Mouse (Mus musculus): ENCODE results near the gene Tagap.

Gene Tagap

DNA sequence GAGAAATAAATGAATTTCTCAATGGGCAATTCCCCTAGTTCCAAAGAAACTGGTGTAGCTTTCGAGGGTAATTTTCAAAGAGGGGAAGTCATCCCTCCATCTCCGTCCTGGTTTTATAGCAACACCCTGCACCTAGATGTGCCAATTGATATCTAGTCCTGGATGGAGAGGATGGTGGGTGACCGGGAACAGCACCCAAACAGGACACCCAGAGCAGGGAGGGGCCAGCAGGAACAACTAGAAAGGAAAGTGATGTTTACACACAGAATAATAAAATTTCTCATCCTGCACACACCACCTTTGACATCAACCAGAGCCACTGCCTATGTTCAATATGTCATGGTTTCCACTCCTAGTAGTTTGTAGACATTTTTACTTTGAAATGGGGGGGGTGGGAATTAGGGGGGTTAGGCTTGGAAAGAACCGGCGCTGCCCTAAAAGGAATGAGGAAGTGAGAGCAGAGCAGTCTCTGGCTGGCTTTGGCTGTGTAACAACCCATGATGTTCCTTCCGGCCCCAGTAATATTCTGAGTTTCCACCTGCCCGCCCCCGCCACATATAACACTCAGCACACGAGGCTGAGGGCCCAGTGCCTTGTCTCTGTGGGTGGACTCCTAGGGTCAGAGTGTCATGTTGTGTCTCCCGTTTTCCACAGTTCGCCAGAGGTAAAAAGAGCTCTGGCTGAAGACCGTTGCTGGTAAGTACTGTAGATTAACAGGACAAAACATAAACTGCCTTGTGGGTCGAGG, at the start of gene Tagap:
Tagap (plus strand) TSS at position 588 of the 748 bp plus-strand sequence.
- DNase-seq (ENCODE audit: low read depth, low spot score), result no peak

DNA sequence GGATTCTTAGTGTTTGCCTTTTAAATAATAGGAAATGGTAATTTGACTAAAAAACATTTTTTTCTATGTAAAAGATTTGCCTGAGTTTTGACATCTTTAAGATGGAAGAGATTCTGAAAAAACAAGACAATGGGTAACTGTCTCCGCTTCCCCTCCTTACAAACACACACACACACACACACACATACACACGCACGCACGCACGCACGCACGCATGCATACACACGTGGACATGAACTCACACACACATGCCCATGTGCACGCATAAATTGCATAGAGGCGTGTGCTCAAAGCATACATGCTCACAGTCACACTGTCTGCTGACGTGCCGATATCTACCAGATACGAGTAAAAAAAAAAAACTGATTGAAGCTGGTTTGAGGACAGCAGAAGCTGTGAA, 49.3 kb upstream of the Tagap start:
- DNase-seq (ENCODE audit: low read depth, low spot score), result no peak

- no peak for DNase-seq (ENCODE audit: low read depth, low spot score)
Measured at GRCm38 (mm10) chr17:7877191-7877764, 48.5 kb upstream of the Tagap start.

DNA sequence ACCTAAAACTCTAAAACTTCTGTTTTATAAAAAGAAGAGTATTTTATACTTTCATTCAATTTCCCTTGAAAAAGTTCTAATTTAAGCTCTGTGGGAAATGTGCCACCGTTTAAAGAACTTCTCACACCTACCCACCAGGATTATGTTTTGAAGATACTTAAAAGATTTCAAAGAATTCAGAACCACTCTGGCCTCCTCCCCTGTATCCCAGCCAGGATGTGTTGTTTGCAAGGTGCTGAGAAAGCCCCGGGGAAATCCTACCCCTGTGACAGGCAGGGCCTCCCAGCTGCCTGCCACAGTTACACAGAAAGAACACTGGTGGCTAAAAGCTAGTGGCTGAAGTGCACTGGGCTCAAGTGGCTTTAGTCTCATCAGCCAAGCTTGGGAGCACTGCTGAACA, 47.9 kb upstream of the Tagap start:
- no peak for DNase-seq (ENCODE audit: low read depth, low spot score)

- no peak for DNase-seq (ENCODE audit: low read depth, low spot score)
Measured at GRCm38 (mm10) chr17:7879529-7879928, 46.3 kb upstream of the Tagap start.

- DNase-seq (ENCODE audit: low read depth, low spot score), result no peak
Measured at GRCm38 (mm10) chr17:7883126-7883525, 42.7 kb upstream of the Tagap start.

GRCm38 (mm10) chr17:7884606-7885005, 41.2 kb upstream of the Tagap start:
- DNase-seq (ENCODE audit: low read depth, low spot score), result no peak

DNA sequence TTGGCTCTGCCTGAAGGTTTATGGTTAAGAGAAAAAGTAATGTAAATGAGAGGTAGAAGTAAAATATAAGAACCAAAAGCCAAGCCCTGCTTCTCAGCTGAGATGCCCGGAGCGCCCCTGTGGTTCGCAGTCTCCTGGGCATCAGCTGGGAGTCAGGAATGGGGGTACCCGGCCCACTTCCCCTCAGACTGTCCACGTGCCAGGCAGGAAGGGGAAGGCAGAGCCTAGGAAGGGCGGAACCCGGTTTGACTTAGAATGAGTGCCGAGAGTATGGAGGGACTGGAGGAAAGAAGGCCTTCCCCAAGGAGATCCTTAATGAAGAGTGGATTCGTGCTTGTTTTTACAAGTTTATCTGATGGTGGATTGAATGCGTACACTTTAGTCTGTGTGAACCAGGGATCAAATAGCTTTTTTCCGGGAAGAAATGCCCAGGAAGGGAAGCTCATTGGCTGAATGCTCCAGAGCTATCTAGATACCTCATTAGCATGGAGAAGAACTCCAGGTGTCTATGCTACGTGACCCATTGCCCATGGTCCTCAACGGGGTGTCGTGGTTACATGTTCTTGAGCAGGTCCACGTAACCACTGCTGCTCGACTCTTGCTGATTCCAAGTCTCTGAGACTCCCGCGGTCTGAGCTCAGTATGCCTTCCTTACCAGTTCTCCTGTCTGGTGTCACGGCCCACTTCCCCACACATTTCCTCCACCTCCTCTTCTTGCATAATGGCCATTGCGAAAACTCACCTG, 38.6 kb upstream of the Tagap start:
- no peak for DNase-seq (ENCODE audit: low read depth, low spot score)

GRCm38 (mm10) chr17:7888291-7888690, 37.5 kb upstream of the Tagap start:
- DNase-seq (ENCODE audit: low read depth, low spot score), result no peak

- DNase-seq (ENCODE audit: low read depth, low spot score), result no peak
Measured at GRCm38 (mm10) chr17:7889026-7889425, 36.8 kb upstream of the Tagap start.

DNA sequence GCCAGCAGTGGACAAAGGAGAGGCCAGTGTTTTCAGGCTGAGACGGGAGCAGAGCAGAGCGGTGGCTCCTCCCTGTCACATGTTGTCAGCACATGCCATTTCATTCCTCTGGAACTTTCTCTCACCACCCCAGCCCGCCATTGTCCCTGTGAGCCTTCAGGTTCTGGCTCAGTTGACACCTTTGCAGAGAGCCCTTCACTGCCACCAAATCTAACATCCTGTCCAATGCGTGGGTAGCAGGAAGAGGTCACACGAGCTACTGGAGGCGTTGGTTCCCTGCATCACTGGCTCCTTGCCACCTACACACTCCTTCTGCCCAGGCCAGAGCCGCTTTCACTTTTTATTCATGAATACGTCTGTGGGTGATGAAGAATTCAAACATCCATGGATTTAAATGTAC, 33.1 kb upstream of the Tagap start:
- no peak for DNase-seq (ENCODE audit: low read depth, low spot score)

DNA sequence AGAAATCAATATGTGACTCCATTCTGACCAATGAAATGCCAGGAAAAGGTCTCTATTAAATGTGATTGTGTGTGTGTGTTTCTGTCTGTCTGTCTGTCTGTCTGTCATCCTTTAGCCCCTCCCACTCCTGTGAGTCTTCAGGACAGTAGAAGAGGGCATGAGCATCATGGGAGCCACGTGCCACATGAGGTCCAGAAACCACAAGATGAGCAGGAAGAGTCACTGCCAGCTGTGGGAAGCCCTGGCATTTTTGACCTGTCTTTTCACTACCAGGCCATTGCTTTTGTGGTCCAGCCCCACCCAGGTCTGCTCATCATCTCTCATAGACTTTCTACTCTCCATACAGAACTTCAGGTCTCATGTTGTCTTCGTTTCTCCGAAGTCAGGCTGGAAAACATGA, 31.7 kb upstream of the Tagap start:
- no peak for DNase-seq (ENCODE audit: low read depth, low spot score)

- no peak for DNase-seq (ENCODE audit: low read depth, low spot score)
Measured at GRCm38 (mm10) chr17:7896047-7896635, 29.7 kb upstream of the Tagap start.

- no peak for DNase-seq (ENCODE audit: low read depth, low spot score)
Measured at GRCm38 (mm10) chr17:7897120-7897519, 28.7 kb upstream of the Tagap start.

DNA sequence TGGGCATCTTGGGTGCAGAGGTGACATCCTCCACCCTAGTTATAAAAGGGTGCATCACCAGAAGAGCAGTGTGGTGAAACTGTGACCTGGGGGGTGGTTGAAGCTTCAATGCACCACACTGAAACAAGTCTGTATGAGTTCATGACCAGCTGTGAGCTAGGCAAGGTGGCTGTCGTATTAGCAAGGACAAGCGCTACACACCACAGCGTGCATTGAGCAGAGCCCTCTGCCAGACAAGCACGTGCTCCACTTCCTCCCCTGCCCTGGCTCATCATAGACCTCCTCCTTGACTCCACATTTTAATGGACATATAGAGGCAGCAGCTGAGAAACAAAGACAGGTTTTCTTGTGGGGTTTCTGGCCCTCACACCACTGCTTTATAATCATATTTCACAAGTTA, 28.0 kb upstream of the Tagap start:
- DNase-seq (ENCODE audit: low read depth, low spot score), result no peak

- no peak for DNase-seq (ENCODE audit: low read depth, low spot score)
Measured at GRCm38 (mm10) chr17:7899233-7899632, 26.6 kb upstream of the Tagap start.

DNA sequence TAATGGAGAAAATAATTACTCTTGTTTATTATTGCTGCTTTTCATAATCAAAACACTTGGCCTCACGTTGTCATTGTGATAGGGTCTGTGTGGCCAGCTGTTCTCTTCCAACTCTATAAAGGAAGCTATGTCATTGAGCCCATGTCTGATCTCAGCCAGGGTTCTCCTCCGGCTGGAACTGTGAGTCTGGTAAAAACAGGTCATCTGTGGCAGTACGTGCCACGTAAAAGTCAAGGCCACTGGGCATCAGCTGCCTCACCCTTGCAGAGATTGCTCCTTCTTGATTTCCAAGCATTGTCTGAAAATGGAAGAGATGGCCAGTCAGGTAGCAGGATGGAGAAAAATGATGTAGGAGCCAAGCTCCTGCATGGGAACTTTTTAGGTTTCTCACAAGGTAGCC, 25.8 kb upstream of the Tagap start:
- DNase-seq (ENCODE audit: low read depth, low spot score), result no peak

DNA sequence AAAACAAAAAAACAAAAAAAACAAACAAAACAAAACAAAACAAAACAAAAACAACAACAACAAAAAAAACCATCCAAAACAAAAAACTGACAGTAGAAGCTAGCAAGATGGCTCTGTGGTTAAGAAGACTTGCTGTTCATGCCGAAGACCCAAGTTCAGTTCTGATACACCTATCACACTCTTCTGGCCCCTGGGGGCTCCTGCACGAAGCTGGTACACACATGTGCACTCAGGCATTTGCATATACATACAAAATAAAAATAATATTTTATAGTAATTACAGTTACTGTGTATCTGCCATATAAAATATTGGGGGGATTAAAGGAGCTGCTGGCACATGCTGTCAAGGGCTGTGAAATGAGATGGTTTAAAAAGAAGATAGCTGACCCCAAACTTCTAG, 24.3 kb upstream of the Tagap start:
- DNase-seq (ENCODE audit: low read depth, low spot score), result no peak

DNA sequence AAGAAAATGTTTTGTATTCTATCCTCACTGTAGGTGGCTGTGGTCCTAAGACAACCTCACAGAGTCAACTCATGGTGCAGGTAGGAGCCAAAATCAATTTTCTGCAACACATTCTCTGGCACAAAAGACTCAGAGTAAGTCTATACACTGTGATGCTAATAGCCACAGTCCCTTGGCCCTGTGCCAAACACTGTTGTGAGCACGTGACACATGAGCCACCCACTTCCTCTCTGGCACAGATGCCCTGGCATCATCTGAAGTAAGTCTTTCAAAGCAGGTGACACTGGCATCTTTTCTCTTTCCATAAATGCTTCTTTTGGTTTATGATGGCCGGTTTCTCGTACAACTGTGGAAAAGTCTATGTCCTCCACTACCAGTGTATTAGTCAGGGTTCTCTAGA, 23.4 kb upstream of the Tagap start:
- no peak for DNase-seq (ENCODE audit: low read depth, low spot score)

DNA sequence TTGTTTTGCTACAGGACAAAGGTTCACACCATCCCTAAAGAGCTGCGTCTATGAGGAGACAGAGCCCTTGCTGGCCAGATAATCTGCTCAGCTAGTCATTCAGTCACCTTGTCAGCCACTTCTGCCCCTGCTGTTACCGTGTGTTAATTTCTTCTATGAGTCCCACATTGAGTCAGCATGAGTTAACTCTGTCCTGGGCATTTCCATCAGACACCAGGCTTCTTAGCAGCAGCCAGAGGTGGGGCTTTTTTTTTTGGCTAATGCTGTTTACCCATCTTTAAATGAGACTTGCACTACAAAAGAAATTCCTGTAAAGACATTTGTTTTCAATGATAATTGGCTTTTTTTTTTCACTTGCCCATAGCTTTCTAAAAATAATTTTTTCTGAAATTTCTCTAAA, 20.8 kb upstream of the Tagap start:
- DNase-seq (ENCODE audit: low read depth, low spot score), result no peak

- no peak for DNase-seq (ENCODE audit: low read depth, low spot score)
Measured at GRCm38 (mm10) chr17:7905936-7906685, 19.7 kb upstream of the Tagap start.

All from mesoderm, embryonic 11.5 days (tissue).